Mouse (Mus musculus): ENCODE measurements around the gene Lcn2.

Lcn2 gene

DNA sequence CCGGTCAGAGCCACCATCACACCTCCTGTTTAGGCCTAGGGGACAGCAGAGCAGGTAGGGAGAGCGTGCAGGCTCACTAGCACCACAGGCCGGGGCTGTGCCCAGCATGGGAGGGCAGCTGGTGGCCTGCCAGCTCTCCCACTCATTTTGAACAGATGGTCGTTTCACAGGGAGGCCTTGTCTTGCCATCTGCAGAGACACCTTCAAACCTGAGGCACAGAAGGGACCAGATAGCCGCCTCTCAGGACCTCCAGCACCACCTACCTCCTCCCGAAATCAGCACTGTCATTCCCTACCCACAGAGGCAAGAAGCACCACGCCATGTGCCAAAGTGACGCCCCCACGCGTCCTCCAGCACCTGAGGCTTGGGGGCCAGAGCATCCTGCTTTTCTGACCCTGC is 44.0 kb downstream of the Lcn2 start:
- no peak for DNase-seq (ENCODE audit: low read depth, low spot score)

GRCm38 (mm10) chr2:32343351-32343671 is 44.7 kb downstream of the Lcn2 start:
- DNase-seq (ENCODE audit: low read depth, low spot score) = no peak

GRCm38 (mm10) chr2:32342539-32343350 is 45.3 kb downstream of the Lcn2 start:
- no peak for DNase-seq (ENCODE audit: low read depth, low spot score)

DNA sequence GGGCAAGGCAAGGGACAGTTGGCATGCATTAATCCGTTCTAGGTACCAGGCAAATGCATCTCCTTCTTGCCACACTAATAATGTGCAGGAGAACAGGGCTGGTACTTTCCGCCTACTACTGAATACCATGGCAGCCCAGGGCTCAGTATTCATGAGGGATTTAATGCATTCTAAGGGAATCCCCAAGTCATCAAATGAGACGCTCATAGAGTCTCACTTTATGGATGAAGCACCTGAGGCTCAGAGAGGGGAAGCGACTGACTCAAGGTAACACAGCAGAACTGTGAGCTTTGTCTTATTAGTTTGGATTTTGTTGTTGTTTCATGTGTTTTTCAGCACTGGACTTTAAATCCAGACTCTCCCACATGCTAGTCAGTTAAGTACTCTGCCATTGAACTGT is 46.0 kb downstream of the Lcn2 start:
- DNase-seq (ENCODE audit: low read depth, low spot score) = no peak

DNA sequence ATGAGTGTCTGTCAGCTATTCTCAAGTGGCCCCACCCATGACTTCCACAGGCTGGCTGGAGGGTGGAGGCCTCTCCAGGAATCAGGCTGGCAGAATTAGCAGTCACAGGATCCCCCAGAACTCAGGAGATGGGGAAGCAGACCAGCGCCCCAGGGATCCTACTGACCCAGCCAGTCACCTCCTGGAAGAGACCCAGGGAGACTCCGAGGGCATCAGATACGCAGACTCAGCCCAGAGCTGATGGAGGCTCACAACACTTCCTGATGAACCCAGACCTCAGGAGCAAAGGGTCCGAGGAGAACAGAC is 46.5 kb downstream of the Lcn2 start:
- no peak for DNase-seq (ENCODE audit: low read depth, low spot score)

GRCm38 (mm10) chr2:32340836-32341633 is 47.0 kb downstream of the Lcn2 start:
- no peak for DNase-seq (ENCODE audit: low read depth, low spot score)

DNA sequence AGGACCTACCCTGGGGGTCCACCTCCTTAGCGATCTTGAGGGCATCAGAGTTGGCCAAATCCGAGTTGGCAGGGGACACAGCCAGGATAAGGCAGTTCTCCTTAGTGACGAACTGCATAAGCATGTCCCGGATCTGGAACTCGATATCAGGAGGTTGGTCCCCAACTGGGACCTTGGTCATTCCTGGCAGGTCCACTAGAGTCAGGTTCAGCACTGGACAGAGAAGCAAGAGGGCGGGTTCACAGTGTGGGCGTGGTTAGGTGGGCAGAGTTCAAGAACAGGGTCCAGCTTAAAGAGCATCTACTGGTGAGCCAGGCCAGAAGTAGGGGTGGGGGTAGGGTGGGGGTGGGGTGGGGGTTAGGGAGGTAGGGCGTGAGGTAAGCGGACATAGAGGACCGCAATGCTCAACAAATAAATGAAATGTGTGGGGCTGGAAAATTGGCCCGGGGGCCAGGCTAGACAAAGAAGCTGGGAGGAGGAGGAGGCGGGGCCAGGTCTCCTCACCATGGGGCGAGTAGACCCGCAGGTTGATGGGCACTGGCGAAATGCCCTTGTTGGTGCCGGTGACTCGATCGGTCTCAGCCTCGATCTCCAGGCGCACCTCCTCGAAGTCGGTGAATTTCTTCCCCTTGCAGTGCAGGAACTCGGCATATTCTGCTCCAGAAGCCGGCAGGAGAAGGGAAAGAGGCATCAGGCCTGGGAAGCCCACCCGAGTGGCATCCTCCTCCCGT is 48.0 kb downstream of the Lcn2 start:
- DNase-seq (ENCODE audit: low read depth, low spot score) = no peak

- DNase-seq (ENCODE audit: low read depth, low spot score) = no peak
Measured at GRCm38 (mm10) chr2:32335888-32336287, 52.2 kb downstream of the Lcn2 start.

Data from embryo, embryonic 11.5 days (tissue).